Mouse (Mus musculus) forebrain, postnatal 0 days (tissue): Measurements from ENCODE around the gene Fndc3b. TPM values are rescaled to one million over a fixed set of nuclear protein-coding genes. Genes with fewer than 3 reads are reported as not detected.

Source experiments
- ATAC-seq: fragments of 200-750 bp; cut with Nextera tagmentation; 2 replicates; pipeline ENCODE4 v1.8.0; 2017; ENCODE audit warnings: mild to moderate bottlenecking, moderate library complexity
- DNase-seq: peaks from one replicate; pipeline ENCODE4 v3.0.0-alpha.2; 2015
- H3K27ac ChIP-seq: fragments of 300-500 bp; sonication (generic); 2 replicates; pipeline ENCODE4 v1.5.1; 2014; ENCODE audit warnings: low read depth, mild to moderate bottlenecking, antibody characterized with exemption, low read length, moderate library complexity, mixed read lengths
- H3K27me3 ChIP-seq: fragments of 300-500 bp; sonication (generic); 2 replicates; pipeline ENCODE4 v1.6.1; 2014; ENCODE audit warnings: mild to moderate bottlenecking, low read length, mixed read lengths; ENCODE audit not compliant: insufficient read depth
- H3K36me3 ChIP-seq: fragments of 300-500 bp; sonication (generic); 2 replicates; pipeline ENCODE4 v1.6.1; 2014; ENCODE audit warnings: mild to moderate bottlenecking, moderate library complexity; ENCODE audit not compliant: insufficient read depth
- H3K4me1 ChIP-seq: fragments of 300-500 bp; sonication (generic); 2 replicates; pipeline ENCODE4 v1.6.1; 2014; ENCODE audit warnings: antibody characterized with exemption; ENCODE audit not compliant: insufficient read depth
- H3K4me2 ChIP-seq: fragments of 300-500 bp; sonication (generic); 2 replicates; pipeline ENCODE4 v1.6.1; 2014; ENCODE audit warnings: low read depth, mild to moderate bottlenecking, moderate library complexity
- H3K4me3 ChIP-seq: fragments of 300-500 bp; sonication (generic); 2 replicates; pipeline ENCODE4 v1.5.1; 2014; ENCODE audit warnings: low read depth, low read length, mixed read lengths
- H3K9ac ChIP-seq: fragments of 300-500 bp; sonication (generic); 2 replicates; pipeline ENCODE4 v1.6.1; 2014; ENCODE audit warnings: mild to moderate bottlenecking
- H3K9me3 ChIP-seq: fragments of 300-500 bp; sonication (generic); 2 replicates; pipeline ENCODE4 v1.6.1; 2016; ENCODE audit warnings: low read length
- CTCF ChIP-seq: sonication (generic); IDR thresholded peaks from 2 replicates; pipeline ENCODE4 v1.5.1; 2016; ENCODE audit warnings: antibody characterized with exemption, control low read depth, low read depth
- WGBS: fragments of 180-500 bp; shearing (Covaris S2); extraction: QIAGEN DNeasy Blood & Tissue Kit; methylation state at CpG from one replicate; pipeline ENCODE4 v1.1.7; 2014; 5-methylcytosine and 5-hydroxymethylcytosine counted together
- polyA plus RNA-seq: library from polyadenylated mRNA; unstranded; fragments of >200 nt; fragmentation: Nextera tagmentation; extraction: Ambion mirVana; gene quantifications from 2 replicates; pipeline ENCODE4 v1.2.1, GENCODE M21; 2015
- total RNA-seq: library from RNA; depleted of rRNA; stranded (reverse); fragments of >200 nt; gene quantifications from 2 replicates; pipeline ENCODE4 v1.2.3, GENCODE M21; 2014

The Fndc3b gene
- total and polyA plus RNA-seq, 2 experiments from 2014 or later = 5.7 to 18.3 TPM

- Histone ChIP-seq H3K4me1 (no peaks in the 10 kb centered on the region), H3K4me2 (no peak overlapping the region), H3K36me3 (no peaks in the 10 kb centered on the region), H3K9ac (no peak overlapping the region), H3K9me3 (no peaks in the 10 kb centered on the region), H3K27ac (no peak overlapping the region), H3K4me3 (no peak overlapping the region), H3K27me3 (no peaks in the 10 kb centered on the region)
- TF ChIP-seq CTCF = no peak
- 91% methylated on average over 11 of the region's 11 CpGs for WGBS
- ATAC-seq (no peak), DNase-seq (no peak)
Observed at GRCm38 (mm10) chr3:27613828-27614227, 97.3 kb downstream of the Fndc3b start.

- H3K9me3 ChIP-seq = no peaks in the 10 kb centered on the region
- no peaks in the 10 kb centered on the region for H3K36me3 ChIP-seq
- no peaks in the 10 kb centered on the region for H3K4me1 ChIP-seq
- H3K9ac ChIP-seq = no peak overlapping the region
- 68% methylated on average over 4 of the region's 4 CpGs for WGBS
- ATAC-seq (no peak), DNase-seq (no peak)
- no peaks in the 10 kb centered on the region for H3K27me3 ChIP-seq
- H3K4me3 ChIP-seq = no peak overlapping the region
- no peak overlapping the region for H3K4me2 ChIP-seq
- no peak for TF ChIP-seq CTCF
- no peak overlapping the region for H3K27ac ChIP-seq
Observed at GRCm38 (mm10) chr3:27613011-27613410, 98.1 kb downstream of the Fndc3b start.

- Histone ChIP-seq H3K27me3 (no peaks in the 10 kb centered on the region), H3K4me3 (no peak overlapping the region), H3K4me1 (no peaks in the 10 kb centered on the region), H3K9me3 (no peaks in the 10 kb centered on the region), H3K4me2 (no peak overlapping the region), H3K9ac (no peak overlapping the region), H3K36me3 (no peaks in the 10 kb centered on the region), H3K27ac (no peak overlapping the region)
- no peak for TF ChIP-seq CTCF
- DNase-seq (no peak), ATAC-seq (no peak)
- 83% methylated on average over 5 of the region's 5 CpGs for WGBS
Observed at GRCm38 (mm10) chr3:27611986-27612385, 99.1 kb downstream of the Fndc3b start.

GRCm38 (mm10) chr3:27610547-27610946 is 100.6 kb downstream of the Fndc3b start:
- H3K4me2 ChIP-seq = no peak overlapping the region
- H3K27me3 ChIP-seq = no peaks in the 10 kb centered on the region
- H3K9ac ChIP-seq = no peak overlapping the region
- no peaks in the 10 kb centered on the region for H3K36me3 ChIP-seq
- ATAC-seq = no peak
- no peak for TF ChIP-seq CTCF
- DNase-seq = no peak
- no peak overlapping the region for H3K27ac ChIP-seq
- H3K4me3 ChIP-seq = no peak overlapping the region
- H3K9me3 ChIP-seq = no peaks in the 10 kb centered on the region
- no peaks in the 10 kb centered on the region for H3K4me1 ChIP-seq
- 80% methylated on average over 4 of the region's 4 CpGs for WGBS

GRCm38 (mm10) chr3:27610089-27610488 is 101.0 kb downstream of the Fndc3b start:
- no peak for TF ChIP-seq CTCF
- Histone ChIP-seq H3K4me1 (no peaks in the 10 kb centered on the region), H3K9me3 (no peaks in the 10 kb centered on the region), H3K27ac (no peak overlapping the region), H3K9ac (no peak overlapping the region), H3K36me3 (no peaks in the 10 kb centered on the region), H3K4me2 (no peak overlapping the region), H3K27me3 (no peaks in the 10 kb centered on the region), H3K4me3 (no peak overlapping the region)
- no peak for DNase-seq
- WGBS = 62% methylated on average over 1 of the region's 1 CpGs
- no peak for ATAC-seq

- peak overlapping the region; percentile 14; the same call in 1 of the 2 replicates for H3K9ac ChIP-seq
- no peaks in the 10 kb centered on the region for H3K36me3 ChIP-seq
- no peak for TF ChIP-seq CTCF
- H3K27ac ChIP-seq = peak overlapping the region; percentile 1; the same call in 1 of the 2 replicates
- no peak overlapping the region for H3K4me2 ChIP-seq
- no peaks in the 10 kb centered on the region for H3K9me3 ChIP-seq
- 47% methylated on average over 7 of the region's 7 CpGs for WGBS
- DNase-seq (no peak), ATAC-seq (peak; percentile 2; the same call in 1 of the 2 replicates)
- no peak overlapping the region for H3K4me3 ChIP-seq
- no peaks in the 10 kb centered on the region for H3K27me3 ChIP-seq
- no peaks in the 10 kb centered on the region for H3K4me1 ChIP-seq
Observed at GRCm38 (mm10) chr3:27607796-27608151, 103.3 kb downstream of the Fndc3b start.

- peak overlapping the region; percentile 14; the same call in 1 of the 2 replicates for H3K9ac ChIP-seq
- H3K4me3 ChIP-seq = no peak overlapping the region
- H3K4me2 ChIP-seq = no peak overlapping the region
- peak overlapping the region; percentile 1; the same call in 1 of the 2 replicates for H3K27ac ChIP-seq
- DNase-seq (peak; percentile 59), ATAC-seq (peak; percentile 95)
- TF ChIP-seq CTCF = no peak
- no peaks in the 10 kb centered on the region for H3K27me3 ChIP-seq
- no peaks in the 10 kb centered on the region for H3K4me1 ChIP-seq
- H3K9me3 ChIP-seq = no peaks in the 10 kb centered on the region
- H3K36me3 ChIP-seq = no peaks in the 10 kb centered on the region
- WGBS = 49% methylated on average over 9 of the region's 9 CpGs
Observed at GRCm38 (mm10) chr3:27607081-27607795, 103.9 kb downstream of the Fndc3b start.
